Mouse (Mus musculus): ENCODE data around the gene Rab7b. TPM values are rescaled to one million over a fixed set of nuclear protein-coding genes. Genes with fewer than 3 reads are reported as not detected.

Gene Rab7b
- polyA plus RNA-seq, 2 experiments from 2014 or later = 0.13 TPM; not detected in 1

Other genes with a start within 250 kb of the Rab7b start
- gene Srgap2, start 161.3 kb upstream of the Rab7b start, polyA plus RNA-seq (2017; shearing (Covaris generic)) = 10 to 100 TPM; 25.0 to 31.5 TPM
- under 1 TPM; 0.24 to 0.73 TPM for gene Fam72a, start 160.8 kb upstream of the Rab7b start, polyA plus RNA-seq (2017; shearing (Covaris generic))
- gene Avpr1b, start 89.5 kb upstream of the Rab7b start, polyA plus RNA-seq (2017; shearing (Covaris generic)) = not detected
- gene Ctse, start 50.4 kb upstream of the Rab7b start, polyA plus RNA-seq (2017; shearing (Covaris generic)) = 10 to 100 TPM; 23.1 to 30.3 TPM
- not detected for gene Slc26a9, start 55.3 kb downstream of the Rab7b start, polyA plus RNA-seq (2017; shearing (Covaris generic))
- gene Pm20d1, start 108.7 kb downstream of the Rab7b start, polyA plus RNA-seq (2017; shearing (Covaris generic)) = under 1 TPM in 1 of 2 experiments, not detected in 1; 0.05 TPM
- 10 to 100 TPM; 16.0 to 21.5 TPM for gene Slc41a1, start 138.8 kb downstream of the Rab7b start, polyA plus RNA-seq (2017; shearing (Covaris generic))
- gene Rab29, start 178.5 kb downstream of the Rab7b start, polyA plus RNA-seq (2017; shearing (Covaris generic)) = 10 to 100 TPM; 35.6 to 36.8 TPM
- gene Nucks1, start 221.8 kb downstream of the Rab7b start, polyA plus RNA-seq (2017; shearing (Covaris generic)) = 10 to 100 TPM; 39.1 to 46.2 TPM

Measured in CD4-positive, CD25-positive, alpha-beta regulatory T cell, adult 4 months (primary cell).